Mouse (Mus musculus) heart, embryonic 14.5 days (tissue): ENCODE results near the gene Hus1b. TPM values are rescaled to one million over a fixed set of nuclear protein-coding genes. Genes with fewer than 3 reads are reported as not detected.

Experiments
- ATAC-seq: fragments of 200-750 bp; cut with Nextera tagmentation; 2 replicates; pipeline ENCODE4 v1.8.0; 2017; ENCODE audit warnings: low read depth, moderate TSS enrichment; ENCODE audit not compliant: insufficient number of reproducible peaks, insufficient read depth, low FRiP score
- H3K27ac ChIP-seq, 2 experiments: fragments of 200-500 bp in 1 of 2; fragments of 300-500 bp in 1 of 2; sonication (generic) in 1 of 2; replicated peaks in 1 of 2; 2 replicates each; pipeline ENCODE4 v1.5.1; 2012 to 2014; ENCODE audit warnings: low read depth in 2 of 2, low read length in 2 of 2, control low read depth in 1 of 2, mild to moderate bottlenecking in 1 of 2, mixed read lengths in 1 of 2; ENCODE audit not compliant: control insufficient read depth in 1 of 2, insufficient read depth in 1 of 2
- H3K27me3 ChIP-seq: fragments of 300-500 bp; sonication (generic); 2 replicates; pipeline ENCODE4 v1.6.1; 2014; ENCODE audit warnings: mild to moderate bottlenecking, low read length, control low read depth; ENCODE audit not compliant: control insufficient read depth, insufficient read depth
- H3K36me3 ChIP-seq: fragments of 300-500 bp; sonication (generic); 2 replicates; pipeline ENCODE4 v1.6.1; 2014; ENCODE audit warnings: mild to moderate bottlenecking, control low read depth, low read length, mixed read lengths; ENCODE audit not compliant: control insufficient read depth, insufficient read depth
- H3K4me1 ChIP-seq, 2 experiments: fragments of 200-500 bp in 1 of 2; fragments of 300-500 bp in 1 of 2; sonication (generic) in 1 of 2; 2 replicates each; pipeline ENCODE4 v1.6.1; 2012 to 2014; ENCODE audit warnings: low read length in 2 of 2, control low read depth in 1 of 2, mixed read lengths in 1 of 2; ENCODE audit not compliant: control insufficient read depth in 2 of 2, insufficient read depth in 2 of 2
- H3K4me2 ChIP-seq: fragments of 300-500 bp; sonication (generic); 2 replicates; pipeline ENCODE4 v1.6.1; 2014; ENCODE audit warnings: mild to moderate bottlenecking, low read length
- H3K4me3 ChIP-seq, 2 experiments: fragments of 200-500 bp in 1 of 2; fragments of 300-500 bp in 1 of 2; sonication (generic) in 1 of 2; 2 replicates each; pipeline ENCODE4 v1.5.1; 2012 to 2014; ENCODE audit warnings: low read length in 2 of 2, mild to moderate bottlenecking in 2 of 2, control low read depth in 1 of 2, low read depth in 1 of 2, moderate library complexity in 1 of 2; ENCODE audit not compliant: control insufficient read depth in 1 of 2, insufficient read depth in 1 of 2
- H3K9ac ChIP-seq: fragments of 300-500 bp; sonication (generic); 2 replicates; pipeline ENCODE4 v1.6.1; 2014; ENCODE audit warnings: mild to moderate bottlenecking, low read length
- H3K9me3 ChIP-seq: fragments of 300-500 bp; sonication (generic); 2 replicates; pipeline ENCODE4 v1.6.1; 2016; ENCODE audit warnings: low read length, control low read depth; ENCODE audit not compliant: control insufficient read depth
- WGBS: fragments of 180-500 bp; shearing (Covaris S2); extraction: QIAGEN DNeasy Blood & Tissue Kit; methylation state at CpG from one replicate; pipeline ENCODE4 v1.1.7; 2014; 5-methylcytosine and 5-hydroxymethylcytosine counted together
- polyA plus RNA-seq: library from polyadenylated mRNA; unstranded; fragments of >200 nt; fragmentation: Nextera tagmentation; extraction: Ambion mirVana; gene quantifications from 2 replicates; pipeline ENCODE4 v1.2.1, GENCODE M21; 2014

Gene Hus1b
- polyA plus RNA-seq, 1 experiment from 2014 or later = not detected

DNA sequence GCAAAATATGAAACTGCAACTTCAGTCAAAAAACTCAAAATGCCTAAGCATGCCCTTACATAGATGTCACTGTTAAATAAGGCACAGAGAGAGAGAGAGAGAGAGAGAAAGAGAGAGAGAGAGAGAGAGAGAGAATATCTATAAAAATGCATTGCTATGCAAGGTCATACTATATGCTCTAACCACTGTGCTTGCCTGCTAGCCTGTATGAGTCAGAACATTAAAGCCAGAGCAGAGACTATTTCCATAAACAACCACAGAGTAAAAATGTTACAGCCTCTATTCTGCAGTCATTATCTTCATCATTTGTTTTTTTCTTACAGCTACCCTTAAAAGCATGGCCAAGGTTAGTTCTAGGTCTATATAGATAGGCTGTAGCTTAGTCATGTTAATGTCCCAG lies 33.8 kb downstream of the Hus1b start:
- ATAC-seq = no peak
- Histone ChIP-seq H3K9me3 (no peaks in the 10 kb centered on the region), H3K36me3 (peaks cover 9% of the 10 kb centered on the region; the same call in 1 of the 2 replicates), H3K9ac (no peak overlapping the region), H3K27me3 (no peaks in the 10 kb centered on the region), H3K27ac (no peak overlapping the region), H3K4me3 (no peak overlapping the region), H3K4me2 (no peak overlapping the region), H3K4me1 (peaks cover 0 to 2% of the 10 kb centered on the region in 2 experiments; a peak in 1 of 4 replicates)

DNA sequence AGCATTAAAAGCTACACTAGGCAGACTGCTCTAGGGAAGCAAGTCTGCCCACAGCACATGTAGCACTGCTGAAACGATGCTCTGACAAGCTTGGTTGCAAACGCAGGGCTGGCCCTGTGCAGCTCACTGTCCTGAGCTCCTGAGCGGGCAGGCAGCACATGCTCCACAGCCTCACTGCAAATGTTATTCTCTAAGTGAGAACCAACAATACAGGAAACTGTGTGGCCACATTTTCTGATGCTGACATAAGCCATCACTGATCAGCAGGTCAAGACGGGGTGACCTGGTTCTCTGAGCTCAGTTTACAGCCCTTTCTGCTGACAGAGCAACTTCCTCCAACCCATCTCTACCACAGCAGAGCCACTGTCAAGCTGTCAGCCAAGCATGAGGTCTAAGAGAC lies 34.5 kb downstream of the Hus1b start:
- no peak for ATAC-seq
- H3K9ac ChIP-seq = no peak overlapping the region
- no peaks in the 10 kb centered on the region for H3K27me3 ChIP-seq
- peaks cover 0 to 2% of the 10 kb centered on the region in 2 experiments; a peak in 1 of 4 replicates for H3K4me1 ChIP-seq
- H3K36me3 ChIP-seq = peaks cover 9% of the 10 kb centered on the region; the same call in 1 of the 2 replicates
- H3K4me3 ChIP-seq = no peak overlapping the region
- H3K27ac ChIP-seq = no peak overlapping the region
- no peaks in the 10 kb centered on the region for H3K9me3 ChIP-seq
- WGBS = 23% methylated on average over 4 of the region's 4 CpGs
- H3K4me2 ChIP-seq = no peak overlapping the region

DNA sequence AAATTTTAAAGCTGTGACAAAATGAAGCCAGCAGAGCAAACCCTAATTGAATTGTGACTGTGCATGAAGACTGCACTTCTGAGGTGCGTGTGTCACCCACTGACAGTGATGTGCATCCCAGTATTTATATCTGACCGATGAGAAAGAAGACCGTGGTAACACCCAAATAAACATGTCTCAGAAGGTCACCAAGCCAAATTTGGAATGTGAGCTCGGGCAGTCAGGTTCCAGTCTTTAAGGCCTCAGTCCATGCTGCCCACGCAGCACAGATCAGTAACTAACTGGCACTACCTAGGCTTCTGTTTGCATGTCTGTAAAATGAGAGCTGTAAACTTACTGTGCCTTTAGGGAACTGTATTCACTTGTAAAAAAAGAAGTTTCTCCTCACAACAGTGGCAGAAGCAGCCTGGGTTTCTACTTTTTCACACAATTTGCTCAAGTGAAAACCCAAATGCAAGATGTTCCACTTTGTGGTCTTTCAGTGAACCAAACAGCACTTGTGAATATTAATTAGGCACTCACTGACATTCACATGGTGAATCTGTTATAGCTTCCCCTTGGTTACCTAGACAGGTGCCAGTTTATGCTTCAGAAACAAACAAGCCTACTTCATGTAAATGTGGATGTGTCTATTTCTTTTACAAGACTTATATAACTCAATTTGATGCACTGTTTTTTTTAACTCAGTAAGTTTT lies 35.5 kb downstream of the Hus1b start:
- H3K36me3 ChIP-seq = peaks cover 9% of the 10 kb centered on the region; the same call in 1 of the 2 replicates
- peaks cover 0 to 2% of the 10 kb centered on the region in 2 experiments; a peak in 1 of 4 replicates for H3K4me1 ChIP-seq
- no peak overlapping the region for H3K4me2 ChIP-seq
- no peaks in the 10 kb centered on the region for H3K27me3 ChIP-seq
- H3K9ac ChIP-seq = no peak overlapping the region
- ATAC-seq = no peak
- H3K4me3 ChIP-seq = no peak overlapping the region
- no peak overlapping the region for H3K27ac ChIP-seq
- 65% methylated on average over 5 of the region's 5 CpGs for WGBS
- no peaks in the 10 kb centered on the region for H3K9me3 ChIP-seq

DNA sequence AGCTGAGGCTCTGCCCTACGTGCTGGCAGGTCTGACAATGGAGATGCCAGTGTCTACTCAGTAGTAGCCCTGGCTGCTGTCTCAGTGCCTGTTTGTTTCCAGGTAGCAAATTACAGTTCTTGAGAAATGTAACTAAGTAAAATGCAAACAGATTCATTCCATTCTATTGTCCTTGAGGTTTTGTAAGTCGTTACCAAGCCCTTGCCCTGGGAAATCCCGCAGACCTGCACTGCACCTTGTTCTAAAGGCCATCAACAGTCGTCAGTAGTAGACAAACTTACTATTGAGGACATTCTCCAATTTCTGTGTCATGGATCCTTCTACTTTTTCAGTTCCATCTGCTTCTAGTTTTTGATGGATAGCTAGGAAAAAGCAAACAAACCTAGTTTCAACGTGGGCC lies 36.7 kb downstream of the Hus1b start:
- Histone ChIP-seq H3K27ac (no peak overlapping the region), H3K4me1 (peaks cover 0 to 2% of the 10 kb centered on the region in 2 experiments; a peak in 1 of 4 replicates), H3K9ac (no peak overlapping the region), H3K27me3 (no peaks in the 10 kb centered on the region), H3K9me3 (no peaks in the 10 kb centered on the region), H3K4me3 (no peak overlapping the region), H3K36me3 (peaks cover 13% of the 10 kb centered on the region; the same call in 1 of the 2 replicates), H3K4me2 (no peak overlapping the region)
- no peak for ATAC-seq
- 86% methylated on average over 5 of the region's 5 CpGs for WGBS

DNA sequence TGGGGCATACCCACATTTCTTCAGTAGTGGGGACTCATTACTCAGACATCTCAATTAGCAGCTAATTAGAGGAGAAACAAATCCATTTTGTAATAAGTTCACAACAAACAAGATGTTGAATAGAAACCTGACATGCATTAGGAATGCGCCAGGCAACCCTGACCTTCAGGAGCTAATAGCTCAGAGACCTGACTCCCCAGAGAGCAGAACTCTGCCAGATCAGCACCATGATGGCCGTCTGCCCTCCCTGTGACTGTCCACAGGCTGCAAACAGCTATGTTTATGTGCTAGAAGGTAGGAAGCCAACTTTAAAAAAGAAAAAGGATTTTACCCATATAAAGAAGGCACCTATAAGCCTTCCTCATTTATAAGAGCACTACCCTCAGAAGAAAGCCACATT lies 45.3 kb downstream of the Hus1b start:
- 61% methylated on average over 2 of the region's 2 CpGs for WGBS
- H3K9ac ChIP-seq = no peak overlapping the region

DNA sequence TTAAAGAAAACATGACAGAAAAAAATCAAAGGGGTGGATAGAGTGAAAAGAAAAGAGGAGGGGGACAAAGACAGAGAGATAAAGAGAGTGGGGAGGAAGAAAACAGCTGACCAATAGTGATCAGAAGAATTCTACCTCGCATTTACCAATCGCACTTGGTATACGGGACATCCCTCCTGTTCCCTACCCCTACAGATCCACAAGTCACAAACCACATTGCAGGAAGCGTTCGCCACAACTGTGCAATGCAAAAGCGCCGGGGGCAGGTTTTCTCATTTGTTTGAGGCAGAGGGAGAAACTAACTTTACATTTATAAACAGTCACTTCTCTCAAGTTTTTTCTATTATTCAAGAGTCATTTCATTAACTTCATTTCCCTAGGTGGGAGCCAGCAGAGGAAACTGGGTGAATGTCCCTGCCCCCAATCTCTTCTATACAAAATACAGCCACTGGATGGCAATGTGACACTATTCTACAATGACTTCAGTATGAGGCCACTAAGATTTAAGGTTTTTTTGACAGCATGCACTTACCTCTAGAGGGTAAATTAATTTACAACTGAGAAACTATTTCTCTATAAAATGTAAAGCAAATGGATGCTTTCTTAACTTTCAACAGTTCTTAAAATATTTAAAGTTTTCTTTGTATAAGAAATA lies 46.0 kb downstream of the Hus1b start:
- no peaks in the 10 kb centered on the region for H3K9me3 ChIP-seq
- WGBS = 91% methylated on average over 7 of the region's 7 CpGs
- H3K27me3 ChIP-seq = no peaks in the 10 kb centered on the region
- H3K9ac ChIP-seq = no peak overlapping the region
- no peak overlapping the region for H3K27ac ChIP-seq
- no peak for ATAC-seq
- H3K4me1 ChIP-seq = no peaks in the 10 kb centered on the region
- peaks cover 31% of the 10 kb centered on the region for H3K36me3 ChIP-seq
- no peak overlapping the region for H3K4me3 ChIP-seq
- no peak overlapping the region for H3K4me2 ChIP-seq

More for the DNA sequence above, 45.3 kb downstream of the Hus1b start:
- no peak for ATAC-seq
- peaks cover 31% of the 10 kb centered on the region for H3K36me3 ChIP-seq
- no peak overlapping the region for H3K4me2 ChIP-seq
- H3K4me1 ChIP-seq = no peaks in the 10 kb centered on the region
- H3K4me3 ChIP-seq = no peak overlapping the region
- no peaks in the 10 kb centered on the region for H3K27me3 ChIP-seq
- H3K27ac ChIP-seq = no peak overlapping the region
- H3K9me3 ChIP-seq = no peaks in the 10 kb centered on the region
